Mouse (Mus musculus) erythroblast, embryonic 14.5 days (primary cell): ENCODE results near the gene Pcsk2. TPM values are rescaled to one million over a fixed set of nuclear protein-coding genes. Genes with fewer than 3 reads are reported as not detected.

Experiments used
- H3K27me3 ChIP-seq: 2 replicates; pipeline ENCODE4 v1.6.1; 2012; ENCODE audit warnings: inconsistent platforms; ENCODE audit not compliant: control insufficient read depth
- H3K36me3 ChIP-seq: 2 replicates; pipeline ENCODE4 v1.6.1; 2012; ENCODE audit warnings: mild to moderate bottlenecking, inconsistent platforms; ENCODE audit not compliant: control insufficient read depth
- H3K4me1 ChIP-seq: 2 replicates; pipeline ENCODE4 v1.6.1; 2012; ENCODE audit warnings: inconsistent platforms; ENCODE audit not compliant: control insufficient read depth
- H3K4me3 ChIP-seq: replicated peaks from 2 replicates; pipeline ENCODE3; 2012; ENCODE audit warnings: moderate library complexity, mild to moderate bottlenecking, inconsistent platforms
- H3K9me3 ChIP-seq: 2 replicates; pipeline ENCODE4 v1.6.1; 2012; ENCODE audit warnings: low read length, inconsistent platforms, mixed read lengths; ENCODE audit not compliant: control insufficient read depth
- GATA1 ChIP-seq: IDR thresholded peaks from 2 replicates; pipeline ENCODE4 v1.6.1; 2012; ENCODE audit warnings: low read length, inconsistent platforms, mixed read lengths
- TAL1 ChIP-seq: IDR thresholded peaks from 3 replicates; pipeline ENCODE4 v1.6.1; 2012; ENCODE audit warnings: low read length, inconsistent platforms, mixed read lengths
- polyA plus RNA-seq: library from polyadenylated mRNA; stranded (reverse); fragments of >175 nt; gene quantifications from 2 replicates; pipeline ENCODE4 v1.2.3, GENCODE M21; 2012

The Pcsk2 gene
- polyA plus RNA-seq, 1 experiment: not detected

DNA sequence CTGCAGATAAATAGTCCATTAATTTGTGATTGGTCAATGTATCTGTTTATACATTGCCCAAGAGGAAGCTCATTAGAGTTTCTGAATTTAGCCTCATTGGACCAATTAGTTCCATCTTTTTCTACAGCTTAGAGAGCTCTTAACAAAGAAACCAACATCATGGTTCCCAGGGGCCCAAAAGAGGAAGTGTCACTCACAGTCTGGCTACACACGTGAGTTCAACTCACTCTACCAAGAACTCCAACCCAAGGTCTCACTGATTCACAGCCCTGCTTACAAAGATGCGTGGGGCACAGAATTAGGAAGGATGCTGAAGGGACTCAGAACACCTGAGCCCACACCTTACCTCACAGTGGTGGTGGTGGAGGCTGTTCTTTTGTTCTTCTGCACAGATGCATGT lies 19.1 kb downstream of the Pcsk2 start:
- peaks cover 11% of the 10 kb centered on the region for H3K9me3 ChIP-seq
- TF ChIP-seq TAL1: no peak
- TF ChIP-seq GATA1: no peak
- no peaks in the 10 kb centered on the region for H3K36me3 ChIP-seq

DNA sequence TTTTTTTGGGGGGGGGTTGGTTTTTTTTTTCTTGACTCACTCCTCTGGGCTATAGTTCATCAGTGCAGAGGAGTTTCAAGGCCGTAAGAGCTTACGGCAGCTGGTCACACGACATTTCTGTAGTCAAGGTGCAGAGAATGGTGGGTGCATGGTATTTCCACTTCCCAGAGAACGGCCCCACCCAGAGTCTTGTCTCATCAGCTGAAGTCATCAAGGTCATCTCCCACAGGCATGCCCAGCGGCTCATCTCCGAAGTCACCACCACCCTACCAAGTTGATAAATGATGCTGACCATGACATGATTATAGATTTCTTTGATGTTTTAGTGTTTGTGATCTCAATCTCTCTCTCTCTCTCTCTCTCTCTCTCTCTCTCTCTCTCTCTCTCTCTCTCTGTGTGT lies 20.0 kb downstream of the Pcsk2 start:
- Histone ChIP-seq H3K27me3 (no peaks in the 10 kb centered on the region), H3K4me3 (no peak overlapping the region), H3K4me1 (no peaks in the 10 kb centered on the region), H3K9me3 (peaks cover 11% of the 10 kb centered on the region), H3K36me3 (no peaks in the 10 kb centered on the region)
- TF ChIP-seq GATA1: no peak
- TF ChIP-seq TAL1: no peak

More for the DNA sequence above, 19.1 kb downstream of the Pcsk2 start:
- Histone ChIP-seq H3K4me3 (no peak overlapping the region), H3K4me1 (no peaks in the 10 kb centered on the region), H3K27me3 (no peaks in the 10 kb centered on the region)

DNA sequence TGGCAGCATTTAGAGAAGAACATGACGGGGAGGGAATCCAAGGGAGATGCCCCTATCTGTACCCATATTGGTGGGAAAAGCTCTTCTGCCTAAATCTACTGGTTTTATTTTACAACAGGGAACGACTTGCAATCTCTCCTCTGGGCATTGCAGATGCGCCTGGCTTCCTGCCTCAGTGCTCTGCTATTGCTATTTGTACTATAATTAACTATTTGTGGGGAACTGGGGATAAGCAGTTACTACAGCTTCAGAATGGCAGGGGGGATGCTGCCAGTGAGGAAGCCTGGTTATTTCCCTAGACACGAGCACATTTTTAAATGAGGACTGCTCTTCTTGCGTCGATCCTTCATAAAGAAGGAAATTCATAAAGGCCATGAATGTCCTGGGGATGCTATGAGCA lies 39.4 kb downstream of the Pcsk2 start:
- H3K36me3 ChIP-seq: no peaks in the 10 kb centered on the region
- peaks cover 12% of the 10 kb centered on the region for H3K9me3 ChIP-seq
- TF ChIP-seq TAL1 (no peak), GATA1 (no peak)
- no peaks in the 10 kb centered on the region for H3K27me3 ChIP-seq
- no peaks in the 10 kb centered on the region for H3K4me1 ChIP-seq
- H3K4me3 ChIP-seq: no peak overlapping the region

DNA sequence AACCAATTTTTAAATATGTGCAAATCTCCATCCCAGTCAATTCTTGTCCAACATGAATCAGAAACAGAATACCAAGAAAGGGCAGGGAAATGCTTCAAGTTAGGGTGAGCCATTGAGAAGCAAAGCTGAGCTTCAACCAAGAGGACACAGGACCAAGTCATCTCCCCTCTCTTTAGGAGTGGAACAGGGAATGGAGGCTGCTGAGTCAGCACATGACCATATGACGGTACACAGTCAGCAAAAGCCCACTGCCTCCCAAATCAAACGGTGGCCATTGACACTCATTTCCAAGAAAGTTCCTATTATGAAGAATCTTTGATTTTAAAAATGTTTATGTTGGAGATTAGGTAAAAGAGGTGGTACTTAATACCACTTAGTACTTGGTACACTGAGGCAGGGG lies 44.4 kb downstream of the Pcsk2 start:
- no peak for TF ChIP-seq TAL1
- no peak for TF ChIP-seq GATA1
- Histone ChIP-seq H3K4me1 (no peaks in the 10 kb centered on the region), H3K36me3 (no peaks in the 10 kb centered on the region), H3K9me3 (peaks cover 7% of the 10 kb centered on the region), H3K4me3 (no peak overlapping the region), H3K27me3 (no peaks in the 10 kb centered on the region)

DNA sequence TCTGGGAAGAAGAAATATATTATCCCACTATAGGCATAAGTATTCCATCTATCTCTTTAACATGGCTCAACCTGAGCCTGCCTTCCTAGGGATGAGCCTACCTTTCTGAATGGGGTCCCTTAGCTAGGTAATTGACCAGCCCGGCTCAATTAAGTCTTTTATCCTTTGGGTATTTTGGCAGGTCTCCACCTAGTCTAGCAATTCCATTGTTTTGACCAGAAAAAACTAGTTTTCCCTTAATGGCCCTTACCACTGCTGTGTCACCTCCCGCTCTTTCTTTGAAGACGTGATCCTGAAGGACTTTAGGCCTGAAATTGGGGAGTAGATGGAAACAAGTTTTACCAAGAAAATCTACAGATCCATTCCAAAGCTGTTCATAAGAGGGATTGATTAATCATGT lies 57.1 kb downstream of the Pcsk2 start:
- Histone ChIP-seq H3K36me3 (no peaks in the 10 kb centered on the region), H3K9me3 (no peaks in the 10 kb centered on the region; the same call in 1 of the 2 replicates), H3K4me3 (no peak overlapping the region), H3K27me3 (no peaks in the 10 kb centered on the region), H3K4me1 (no peaks in the 10 kb centered on the region)
- TF ChIP-seq TAL1 (no peak), GATA1 (no peak)

DNA sequence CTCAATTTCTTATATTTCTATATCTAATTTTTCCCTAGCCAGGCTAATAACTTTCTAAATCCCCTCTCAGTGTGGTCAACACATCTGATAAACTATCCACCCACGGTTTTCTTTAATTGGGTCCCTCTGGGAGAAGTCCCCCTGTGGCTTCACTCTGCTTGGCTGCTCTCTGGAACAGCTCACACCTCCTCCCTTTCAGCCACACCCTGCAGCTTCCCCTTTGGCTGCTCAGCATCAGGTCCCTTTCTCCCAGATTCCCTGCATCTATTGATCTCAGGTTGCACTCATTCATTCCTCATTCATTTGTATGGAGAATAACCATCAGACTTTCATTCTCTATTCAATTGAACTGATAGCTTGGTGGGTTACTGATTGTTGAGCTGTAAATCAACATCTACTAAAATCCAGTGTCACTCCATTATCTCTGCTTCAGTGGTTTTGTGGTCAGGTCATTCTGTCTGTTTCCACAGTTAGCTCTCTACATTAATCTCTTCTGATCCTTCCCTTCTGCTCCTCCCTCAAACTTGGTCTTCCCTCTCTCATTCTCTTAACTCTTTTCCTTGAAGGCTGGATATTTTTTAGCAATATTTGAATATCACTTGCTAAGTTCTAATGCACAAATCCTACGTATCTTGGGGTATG lies 58.0 kb downstream of the Pcsk2 start:
- TF ChIP-seq GATA1: no peak
- no peaks in the 10 kb centered on the region for H3K4me1 ChIP-seq
- H3K4me3 ChIP-seq: no peak overlapping the region
- no peaks in the 10 kb centered on the region for H3K36me3 ChIP-seq
- H3K9me3 ChIP-seq: no peaks in the 10 kb centered on the region; the same call in 1 of the 2 replicates
- H3K27me3 ChIP-seq: no peaks in the 10 kb centered on the region

DNA sequence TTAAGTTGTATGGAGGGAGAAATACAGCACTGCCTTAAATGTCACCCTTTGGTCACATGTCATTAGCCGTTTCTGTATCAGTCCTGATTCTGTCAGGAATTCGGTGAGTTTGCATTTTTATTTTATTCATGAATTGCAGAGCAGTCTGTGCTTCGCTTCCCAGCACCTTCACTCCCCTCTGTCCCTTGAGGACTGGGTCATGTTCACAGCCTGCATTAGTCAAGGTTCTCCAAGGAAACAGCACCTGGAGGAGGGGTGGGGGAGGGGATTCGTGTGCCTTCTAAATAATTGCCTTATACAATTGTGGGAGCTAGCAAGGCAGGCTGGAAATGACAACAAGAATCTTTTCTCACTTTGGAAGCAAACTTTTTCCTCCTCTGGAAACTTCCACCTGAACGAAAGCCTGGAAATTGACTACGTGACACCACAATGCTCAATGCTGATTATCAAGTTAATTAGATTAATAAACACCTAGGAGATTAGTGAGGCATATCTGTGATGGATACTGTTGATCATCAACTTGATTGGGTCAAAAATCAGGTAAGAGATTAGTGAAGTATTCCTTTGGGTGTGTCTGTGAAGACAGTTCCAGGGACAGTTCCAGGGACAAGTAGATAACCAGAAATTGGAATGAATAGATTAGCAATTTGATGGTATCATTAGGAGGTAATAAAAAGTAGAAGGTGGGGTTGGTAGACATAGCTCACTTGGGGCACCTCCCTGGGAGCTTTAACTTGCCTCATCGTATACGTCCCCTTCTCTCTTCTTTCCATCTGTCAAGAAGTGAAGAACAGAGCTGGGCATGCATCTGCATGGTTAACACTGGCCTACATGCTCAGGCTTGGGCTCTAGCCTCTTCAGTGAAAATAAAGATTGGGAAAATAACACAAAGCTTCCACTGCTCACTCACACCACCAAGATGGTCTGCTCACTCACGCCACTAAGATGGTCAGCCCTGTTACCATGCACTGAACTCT lies 64.7 kb downstream of the Pcsk2 start:
- Histone ChIP-seq H3K27me3 (no peaks in the 10 kb centered on the region), H3K9me3 (peaks cover 4% of the 10 kb centered on the region), H3K4me1 (no peaks in the 10 kb centered on the region), H3K36me3 (no peaks in the 10 kb centered on the region), H3K4me3 (no peak overlapping the region)
- no peak for TF ChIP-seq TAL1
- TF ChIP-seq GATA1: no peak

DNA sequence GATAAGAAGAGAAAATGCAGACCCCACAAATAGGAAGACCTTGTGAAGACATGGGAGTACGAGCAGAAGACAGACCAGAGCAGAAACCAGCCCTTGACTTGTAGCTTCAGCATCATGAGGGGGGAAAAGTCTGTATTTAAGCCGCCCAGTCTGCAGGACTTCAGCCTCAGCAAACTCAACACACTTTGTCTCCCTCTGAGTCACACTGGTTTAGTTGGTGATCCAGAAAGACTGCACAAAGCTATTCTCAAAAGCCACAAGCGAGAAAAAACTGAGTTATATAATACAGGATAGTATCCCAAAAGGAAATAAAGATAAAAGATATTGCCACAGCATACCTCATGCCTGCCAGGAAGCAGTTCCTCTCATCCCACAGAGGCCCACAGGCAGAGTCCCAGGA lies 67.5 kb downstream of the Pcsk2 start:
- H3K36me3 ChIP-seq: no peaks in the 10 kb centered on the region
- H3K9me3 ChIP-seq: peaks cover 4% of the 10 kb centered on the region
- H3K27me3 ChIP-seq: no peaks in the 10 kb centered on the region
- TF ChIP-seq TAL1: no peak
- no peak for TF ChIP-seq GATA1
- H3K4me1 ChIP-seq: no peaks in the 10 kb centered on the region
- H3K4me3 ChIP-seq: no peak overlapping the region

DNA sequence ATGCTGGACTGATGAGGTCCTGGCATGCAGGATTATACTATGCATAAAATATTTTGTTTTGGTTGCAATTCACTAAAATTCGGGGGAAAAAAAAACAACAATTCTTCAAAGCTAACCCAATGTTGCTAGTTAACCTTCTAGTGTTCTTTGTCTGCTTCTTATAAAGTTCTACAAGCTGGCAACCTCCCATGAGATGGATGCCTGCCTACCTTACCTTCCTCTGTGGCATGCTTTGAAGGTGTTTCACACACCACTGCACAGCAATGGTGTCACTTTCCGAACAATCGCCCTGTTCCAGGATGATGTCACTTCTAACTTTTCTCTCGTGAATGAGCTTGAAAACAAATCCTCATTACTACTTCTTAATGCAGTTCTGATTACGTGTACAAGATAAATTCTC lies 68.8 kb downstream of the Pcsk2 start:
- TF ChIP-seq GATA1: no peak
- TF ChIP-seq TAL1: no peak
- Histone ChIP-seq H3K4me3 (no peak overlapping the region), H3K36me3 (no peaks in the 10 kb centered on the region), H3K9me3 (peaks cover 4% of the 10 kb centered on the region), H3K4me1 (no peaks in the 10 kb centered on the region), H3K27me3 (no peaks in the 10 kb centered on the region)
